Mouse (Mus musculus): ENCODE measurements around the gene Wdr24.

Gene Wdr24

DNA sequence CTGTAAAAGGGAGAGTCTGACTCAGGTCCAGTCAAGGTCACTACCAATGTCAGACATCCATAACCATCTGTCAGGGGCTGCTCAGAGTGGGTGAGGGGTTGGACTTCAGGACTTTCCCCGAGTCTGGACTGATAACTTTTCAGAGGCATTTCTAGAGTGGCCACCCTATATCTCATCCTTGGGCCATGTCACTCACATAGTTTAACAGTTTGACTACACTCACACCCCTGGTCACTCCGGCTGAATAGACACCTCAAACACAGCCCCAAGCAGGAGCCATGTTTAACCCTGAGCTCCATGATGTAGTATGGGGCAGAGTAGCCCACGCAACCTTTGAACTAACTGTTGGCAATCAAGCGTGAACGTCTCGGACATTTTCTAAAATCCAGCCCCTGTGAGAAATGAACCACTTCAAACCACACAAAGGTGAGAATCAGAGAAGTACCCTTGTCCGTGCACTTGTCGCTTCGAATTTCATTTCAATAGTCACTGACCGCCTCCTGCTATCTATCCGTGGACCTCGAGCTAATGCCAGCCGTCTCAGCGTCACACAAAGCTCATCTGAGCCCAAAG lies 50.8 kb downstream of the Wdr24 start:
- in situ Hi-C loops (cut with MboI, MseI), result loop anchor here (5.0 to 25.0 kb wide), 2 partner anchors 42 to 1412 kb away; partner anchors contain the start of genes Bricd5, E4f1, Pgp and Stub1

DNA sequence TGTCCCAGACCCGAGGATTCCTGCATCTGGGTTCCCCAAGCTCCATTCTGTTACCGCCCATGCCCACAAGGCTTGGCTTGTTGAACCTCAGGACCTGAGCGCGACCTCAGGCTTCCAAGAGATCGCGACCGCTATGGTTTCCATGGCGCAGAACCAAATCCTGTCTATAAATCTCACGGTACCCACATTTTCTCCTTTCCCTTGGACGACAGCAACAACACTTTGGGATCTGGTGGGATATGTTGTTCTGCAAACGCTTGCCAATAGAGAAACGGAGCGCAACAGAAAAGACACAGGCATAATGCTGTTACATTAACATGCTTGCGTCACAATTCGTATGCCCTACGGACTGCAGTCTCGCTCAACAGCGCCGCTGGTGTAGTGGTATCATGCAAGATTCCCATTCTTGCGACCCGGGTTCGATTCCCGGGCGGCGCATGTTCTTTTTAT lies 51.3 kb downstream of the Wdr24 start, which contains the start of gene Mettl26:
TSS of gene Mettl26 (plus strand) at position 354 of the 450 bp plus-strand sequence.
- in situ Hi-C loops (cut with MboI, MseI), result loop anchor here (5.0 to 25.0 kb wide), 2 partner anchors 42 to 1412 kb away; partner anchors contain the start of genes Bricd5, E4f1, Pgp and Stub1

DNA sequence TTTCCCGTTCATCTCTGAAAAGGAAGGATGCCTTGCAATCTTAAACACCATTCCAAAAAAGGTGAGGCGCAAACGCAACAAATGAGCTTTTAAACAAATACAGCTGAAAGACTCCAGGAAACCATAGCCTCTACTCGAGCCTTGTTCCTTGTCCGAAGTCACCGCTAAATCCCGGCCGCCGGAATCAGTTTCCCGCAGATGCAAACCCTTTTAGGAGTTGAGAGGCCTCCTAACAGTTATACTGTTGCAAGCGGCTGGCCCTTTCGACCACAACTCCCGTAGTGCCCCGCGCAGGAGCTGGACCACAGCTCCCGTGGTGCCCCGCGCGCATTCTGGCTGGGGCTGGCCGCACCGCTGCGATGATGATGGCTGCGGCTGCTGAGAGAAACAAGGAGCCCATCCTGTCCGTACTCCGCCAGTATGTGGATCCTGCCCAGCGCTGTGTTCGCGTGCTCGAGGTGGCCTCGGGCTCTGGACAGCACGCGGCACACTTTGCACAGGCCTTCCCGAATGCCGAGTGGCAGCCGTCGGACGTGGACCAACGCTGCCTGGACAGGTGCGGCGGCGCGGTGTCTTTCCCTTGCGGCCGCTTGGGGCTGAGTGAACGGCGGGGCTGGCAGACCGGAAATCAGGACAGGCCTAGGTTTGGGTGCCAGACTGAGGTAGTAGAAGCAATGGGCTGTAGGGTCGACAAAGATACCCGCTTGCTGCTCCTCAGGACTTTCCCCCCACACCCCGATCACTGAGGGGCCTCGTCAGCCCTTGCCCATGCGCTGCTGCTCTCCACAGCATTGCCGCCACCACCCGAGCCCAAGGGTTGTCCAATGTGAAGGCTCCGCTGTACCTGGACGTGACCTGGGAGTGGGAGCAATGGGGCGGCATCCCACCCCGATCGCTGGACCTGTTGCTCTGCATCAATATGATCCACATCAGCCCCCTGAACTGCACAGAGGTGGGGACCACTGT lies 52.0 kb downstream of the Wdr24 start:
- in situ Hi-C loops (cut with MboI, MseI), result no loop called here

DNA sequence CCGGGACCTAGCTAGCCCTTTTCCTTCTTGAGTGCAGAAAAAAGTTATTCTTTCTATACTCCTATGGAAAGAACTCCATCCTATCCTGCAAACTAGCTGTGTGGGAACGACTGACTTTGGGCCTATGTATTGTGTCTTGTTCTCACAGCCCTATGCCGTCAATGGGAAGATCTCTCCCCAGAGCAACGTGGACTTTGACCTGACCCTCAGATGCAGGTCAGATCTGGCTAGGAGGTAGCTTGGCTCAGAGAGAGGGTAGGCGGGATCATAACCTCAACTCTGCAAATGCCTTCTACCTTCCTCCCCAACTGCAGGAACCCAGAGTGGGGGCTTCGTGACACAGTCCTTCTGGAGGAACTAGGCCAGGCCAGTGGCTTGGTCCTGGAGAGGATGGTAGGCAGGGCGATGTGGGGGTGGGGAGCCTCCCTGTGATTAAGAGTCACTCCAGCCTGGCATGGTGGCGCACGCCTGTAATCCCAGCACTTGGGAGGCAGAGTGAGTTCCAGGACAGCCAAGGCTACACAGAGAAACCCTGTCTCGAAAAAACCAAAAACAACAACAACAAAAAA lies 53.0 kb downstream of the Wdr24 start:
- in situ Hi-C loops (cut with MboI, MseI), result no loop called here

DNA sequence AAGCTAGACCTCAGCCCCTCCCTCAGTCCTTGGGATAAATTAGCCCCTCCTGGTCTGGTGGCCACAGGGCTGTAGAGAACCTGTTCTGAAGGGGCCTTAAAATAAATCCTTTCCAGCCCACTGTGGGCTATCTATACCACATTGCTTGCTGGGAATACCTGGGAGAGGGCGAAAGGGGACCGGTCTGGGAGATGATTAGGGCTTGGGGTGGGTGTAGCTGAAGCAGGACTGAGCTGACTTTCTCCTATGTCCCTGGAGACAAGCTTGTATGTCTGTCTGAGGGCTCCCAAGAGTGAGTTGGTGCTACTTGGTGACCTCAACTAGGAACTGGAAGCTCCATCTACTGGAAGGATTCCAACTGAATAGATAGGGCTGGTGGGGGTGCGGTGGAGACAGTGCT lies 53.6 kb downstream of the Wdr24 start:
- in situ Hi-C loops (cut with MboI, MseI), result no loop called here

DNA sequence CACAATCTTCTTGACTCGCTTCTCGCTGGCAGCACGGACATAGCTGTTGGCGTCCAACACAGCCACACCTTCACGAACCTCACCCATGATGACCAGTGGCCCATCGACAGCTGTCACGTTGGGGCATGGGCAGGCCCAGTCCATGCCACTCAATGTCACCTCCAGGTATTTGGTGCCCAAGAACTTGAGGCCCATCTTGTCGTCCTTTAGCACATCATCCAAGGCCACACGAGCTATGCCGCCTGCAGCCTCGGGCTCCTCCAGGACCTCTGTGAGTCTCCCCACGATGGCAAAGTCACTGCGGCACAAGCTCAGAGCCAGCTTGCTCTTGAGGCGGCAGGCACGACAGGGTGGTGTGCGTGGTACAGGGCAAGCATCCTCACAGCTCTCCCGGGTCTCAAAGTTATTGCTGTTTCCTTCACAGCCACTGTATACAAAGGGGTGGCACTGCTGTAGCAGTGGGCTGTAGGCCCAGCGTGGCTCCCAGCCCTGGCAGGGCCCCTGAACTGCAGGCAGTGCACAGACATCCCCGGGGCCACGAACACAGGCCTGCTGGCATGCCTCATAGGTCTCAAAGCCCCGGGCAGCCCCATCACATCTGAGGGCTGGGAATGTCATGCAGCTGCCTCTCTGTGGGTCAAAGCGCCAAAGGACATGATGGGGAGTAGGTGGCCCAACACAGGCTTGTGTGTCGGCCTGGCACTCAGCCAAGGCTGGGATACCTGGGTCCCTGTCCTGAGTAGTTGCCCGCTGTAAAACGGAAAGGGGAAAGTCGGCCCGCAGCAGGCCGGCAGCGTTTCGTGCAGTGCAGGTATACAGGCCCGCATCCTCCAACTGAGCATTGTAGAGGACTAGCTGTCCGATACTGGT lies 54.5 kb downstream of the Wdr24 start:
- in situ Hi-C loops (cut with MboI, MseI), result no loop called here

Data from T-helper 2 cell (primary cell).